Mouse (Mus musculus) olfactory bulb, adult 2 months (tissue): Measurements from ENCODE around the gene Rnf150.

ENCODE experiments used
- CTCF ChIP-seq: fragments of 200-500 bp; IDR thresholded peaks from 2 replicates; pipeline ENCODE4 v1.5.1; 2012; ENCODE audit warnings: low read depth, mild to moderate bottlenecking, low read length, moderate library complexity; ENCODE audit not compliant: insufficient read depth
- POLR2A ChIP-seq: fragments of 200-500 bp; IDR thresholded peaks from 2 replicates; pipeline ENCODE4 v1.6.1; 2012; ENCODE audit warnings: mild to moderate bottlenecking, low read depth, low read length, moderate library complexity; ENCODE audit not compliant: insufficient read depth

DNA sequence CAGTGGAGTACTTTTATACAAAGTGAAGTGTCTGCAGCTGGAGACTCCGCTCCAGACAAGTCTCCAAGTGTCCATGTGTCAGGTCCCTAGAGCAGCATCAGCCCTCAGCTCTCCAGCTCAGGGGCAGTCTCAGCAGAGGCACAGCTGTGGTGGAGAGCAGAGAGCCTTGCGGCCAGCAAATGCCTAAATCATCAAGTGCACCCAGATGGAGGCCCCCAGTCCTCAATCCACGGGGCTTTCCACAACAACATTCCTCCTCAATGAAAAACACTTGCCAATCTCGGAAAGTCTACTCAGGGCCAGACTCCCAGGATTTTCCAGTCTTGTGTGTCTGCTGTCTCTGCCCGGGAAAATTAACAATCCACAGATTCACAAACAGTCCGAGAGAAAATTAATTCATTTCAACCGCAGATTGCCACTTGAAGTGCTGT is 186.0 kb downstream of the Rnf150 start:
- no peak for TF ChIP-seq POLR2A
- TF ChIP-seq CTCF: no peak
